Mouse (Mus musculus) induced T-regulatory cell, adult 2 months (primary cell): ENCODE results near the gene Bcr.

Experiments
- DNase-seq: peaks from one replicate; pipeline ENCODE4 v3.0.0-alpha.2; 2012; ENCODE audit warnings: low read depth

Gene Bcr

DNA sequence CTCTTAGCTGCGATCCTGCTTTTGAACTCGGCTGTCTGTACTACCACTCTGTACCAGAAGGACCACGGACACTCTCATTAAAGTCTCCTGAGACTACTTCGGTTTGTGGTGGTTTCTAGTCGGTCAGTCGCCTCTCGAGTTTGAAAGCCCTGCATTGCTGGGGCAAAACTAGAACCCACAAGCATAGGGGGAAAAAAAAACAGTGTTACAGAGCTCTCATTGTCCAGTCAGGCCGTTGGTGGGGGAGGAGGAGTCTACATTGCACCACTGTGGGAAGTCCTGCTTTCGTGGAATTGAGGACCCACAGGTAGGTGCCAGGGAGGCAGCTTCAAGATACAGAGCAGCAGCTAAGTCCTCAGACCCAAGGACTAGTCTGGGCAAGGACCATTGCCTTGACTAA, 124.4 kb downstream of the Bcr start:
- no peak for DNase-seq

DNA sequence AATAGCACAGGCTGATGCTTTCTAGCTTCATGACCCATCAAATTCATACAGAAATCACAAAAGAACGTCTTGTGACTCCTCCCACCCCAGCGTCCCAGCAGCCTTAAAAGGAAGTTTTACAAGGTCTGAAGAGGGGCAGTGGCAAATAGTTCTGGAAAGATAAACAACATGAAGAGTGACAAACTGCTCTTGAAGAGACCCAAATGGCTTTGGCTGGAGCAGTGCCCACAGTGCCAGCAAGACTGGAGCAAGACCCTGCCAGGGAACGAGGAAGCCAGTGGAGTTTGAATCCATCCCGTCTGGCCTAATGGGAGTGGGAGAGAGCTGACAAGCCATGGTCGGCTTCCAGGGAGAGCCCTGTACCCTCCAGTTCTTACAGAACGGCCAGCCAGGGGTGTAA, 126.2 kb downstream of the Bcr start:
- DNase-seq: no peak

DNA sequence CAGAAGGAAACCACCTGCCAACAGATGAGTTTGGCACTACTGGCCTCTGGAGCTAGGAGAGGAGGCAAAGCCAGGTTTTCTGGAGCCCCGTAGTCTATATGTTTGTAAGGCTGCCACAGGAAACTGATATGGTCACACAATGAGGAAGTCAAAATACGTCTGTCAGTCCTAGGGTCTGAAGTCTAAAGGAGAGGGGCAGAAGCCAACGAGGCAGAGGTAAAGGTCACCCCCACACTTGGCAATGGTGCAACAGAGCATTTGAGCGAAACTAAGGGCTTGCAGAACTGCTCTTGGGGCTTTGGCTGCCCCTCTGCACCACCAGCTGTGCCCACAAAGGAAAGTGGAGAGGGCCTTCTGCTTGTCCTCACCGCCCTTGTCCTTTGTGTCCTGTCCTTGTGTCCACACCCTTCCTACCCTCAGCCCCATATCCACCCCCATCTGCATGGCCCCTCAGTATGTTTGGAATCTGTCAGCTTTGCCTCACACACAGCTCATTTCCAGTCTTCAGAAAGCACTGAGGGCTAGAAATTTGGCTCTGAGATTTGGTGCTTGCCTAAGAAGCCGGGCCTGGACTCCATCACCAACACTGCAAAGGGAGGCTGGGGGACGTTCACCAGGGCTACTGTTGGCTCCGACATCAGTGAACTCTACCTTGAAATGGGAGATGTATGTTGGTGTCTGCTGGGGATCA, 127.1 kb downstream of the Bcr start:
- no peak for DNase-seq

DNA sequence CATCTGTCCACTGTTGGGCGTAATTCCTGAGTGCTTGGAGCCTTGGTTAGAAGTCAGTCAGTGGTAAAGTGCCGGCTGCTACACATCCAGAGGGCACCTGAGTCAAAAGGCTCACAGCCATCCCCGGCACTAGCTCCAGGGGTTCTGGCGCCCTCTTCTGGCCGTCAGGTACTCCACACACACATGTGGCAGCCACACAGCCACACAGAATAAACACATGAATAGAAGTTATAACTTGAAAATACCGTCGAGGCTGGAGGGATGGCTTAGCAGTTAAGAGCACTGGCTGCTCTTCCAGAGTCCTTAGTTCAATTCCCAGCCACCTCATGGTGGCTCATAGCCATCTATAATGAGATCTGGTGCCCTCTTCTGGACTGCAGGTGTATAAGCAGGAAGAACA, 131.3 kb downstream of the Bcr start:
- DNase-seq: peak; percentile 59

DNA sequence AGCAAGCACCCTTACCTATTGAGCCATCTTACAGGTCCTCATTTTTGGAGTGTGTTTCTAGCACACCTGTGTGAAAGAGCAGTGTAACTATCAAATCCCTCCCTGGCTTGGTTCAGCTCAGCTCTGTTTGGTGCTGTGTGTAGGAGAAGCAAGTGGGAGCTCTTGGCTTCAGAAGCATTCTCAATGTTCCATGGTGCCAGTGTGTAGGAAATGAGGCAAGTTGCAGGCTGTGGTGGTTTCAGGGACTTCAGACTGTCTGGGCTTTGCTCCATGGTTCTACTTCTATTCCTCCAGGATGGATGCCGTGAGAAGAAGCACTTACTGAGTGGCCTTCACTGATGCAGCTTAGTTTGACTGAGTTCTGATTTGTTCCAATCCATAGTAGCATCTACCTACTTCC, 137.4 kb downstream of the Bcr start:
- no peak for DNase-seq

DNA sequence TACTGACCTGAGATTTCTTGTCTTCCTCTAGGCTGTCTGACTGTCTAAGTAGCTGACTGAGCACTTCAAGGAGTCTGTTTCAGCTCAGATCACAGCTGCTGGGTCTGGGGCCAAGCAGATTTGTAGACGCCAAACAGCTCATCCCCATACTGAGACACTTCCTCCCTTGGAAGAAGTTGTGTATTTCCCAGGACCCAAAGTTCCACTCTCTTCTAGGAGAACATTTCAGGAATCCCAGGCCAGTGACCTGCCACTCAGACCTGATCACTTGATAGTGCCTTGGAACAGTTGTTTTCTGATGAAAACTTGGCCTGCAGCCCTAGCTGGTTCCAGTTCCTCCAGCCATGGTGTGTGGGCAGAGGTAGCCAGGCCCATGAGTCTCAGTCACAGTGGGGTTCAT, 140.3 kb downstream of the Bcr start:
- no peak for DNase-seq

DNA sequence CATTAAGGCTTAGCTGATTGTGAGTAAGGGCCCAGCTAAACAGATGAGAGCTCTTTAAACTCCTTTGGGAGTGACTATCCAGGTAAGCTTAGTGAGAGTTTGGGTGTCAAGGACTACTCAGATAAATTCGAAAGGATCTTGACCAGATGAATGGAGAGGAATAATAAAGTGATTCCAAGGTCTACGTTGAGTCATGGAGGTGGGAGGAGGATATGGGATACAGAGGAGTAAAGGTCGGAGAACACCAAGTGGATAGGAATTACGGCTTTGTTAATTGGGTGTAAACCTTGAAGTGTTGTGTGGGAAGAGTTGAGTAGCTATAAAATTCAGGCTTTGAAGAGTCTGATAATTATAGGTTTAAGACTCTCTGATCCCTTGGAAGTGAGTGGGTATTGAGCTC, 145.8 kb downstream of the Bcr start:
- no peak for DNase-seq

DNA sequence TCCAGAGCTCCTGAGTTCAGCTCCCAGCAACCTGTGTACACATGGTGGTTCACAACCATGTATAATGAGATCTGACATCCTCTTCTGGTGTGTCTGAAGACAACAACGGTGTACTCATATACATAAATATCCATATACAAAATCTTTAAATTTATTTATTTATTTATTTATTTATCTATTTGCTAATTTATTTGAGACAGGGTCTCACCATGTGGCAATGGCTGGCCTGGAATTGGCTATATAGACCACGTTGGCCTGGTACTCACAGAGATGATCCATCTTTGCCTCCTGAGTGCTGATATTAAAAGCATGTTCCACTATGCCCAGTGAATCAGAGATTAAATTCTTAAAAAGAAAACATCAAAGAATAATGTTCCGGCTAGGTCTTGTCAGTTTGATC, 150.4 kb downstream of the Bcr start:
- DNase-seq: no peak

DNA sequence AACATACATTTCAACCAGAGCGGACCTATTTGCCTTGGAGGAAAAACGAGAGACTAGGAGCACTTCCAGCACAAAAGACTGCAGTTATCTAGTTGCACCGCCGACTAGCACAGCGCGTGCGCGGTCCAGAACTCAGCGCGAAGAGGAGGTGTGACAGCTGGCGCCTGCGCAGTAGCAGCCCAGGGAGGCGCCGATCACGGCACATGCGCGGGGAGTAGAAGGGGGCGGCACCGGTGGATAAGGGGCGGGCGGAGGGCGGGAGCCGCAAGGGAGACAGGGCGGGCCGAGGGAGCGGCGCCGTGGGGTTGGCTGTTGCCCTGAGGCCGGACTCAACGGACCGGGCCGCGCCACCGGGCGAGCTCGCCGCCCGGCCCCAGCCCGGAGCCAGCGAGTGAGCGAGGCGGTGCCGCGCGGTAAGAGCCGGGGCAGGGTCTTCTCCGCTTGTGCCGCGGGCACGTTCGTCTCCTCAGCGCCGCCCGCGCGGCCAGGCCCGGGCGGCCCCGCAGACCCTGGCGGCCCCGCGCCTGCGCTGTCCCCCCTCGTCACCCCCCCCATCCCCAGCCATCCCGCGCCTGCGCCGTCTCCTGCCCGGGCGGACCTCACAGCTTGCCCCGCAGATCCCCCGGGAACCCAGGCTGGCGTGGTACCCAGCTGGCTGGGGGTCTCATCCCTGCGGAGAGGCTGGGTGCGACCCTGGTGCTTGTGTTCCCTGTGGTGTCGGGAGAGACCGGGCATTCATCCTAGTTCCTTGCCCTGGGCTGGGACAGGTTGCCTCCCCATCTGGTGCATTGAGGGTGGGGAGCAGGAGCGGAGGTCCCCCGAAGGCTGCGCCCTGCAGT, 151.6 kb downstream of the Bcr start, which contains the start of gene Specc1l:
TSS of gene Specc1l (plus strand) at position 267 of the 839 bp plus-strand sequence.
- DNase-seq: peak; percentile 98

DNA sequence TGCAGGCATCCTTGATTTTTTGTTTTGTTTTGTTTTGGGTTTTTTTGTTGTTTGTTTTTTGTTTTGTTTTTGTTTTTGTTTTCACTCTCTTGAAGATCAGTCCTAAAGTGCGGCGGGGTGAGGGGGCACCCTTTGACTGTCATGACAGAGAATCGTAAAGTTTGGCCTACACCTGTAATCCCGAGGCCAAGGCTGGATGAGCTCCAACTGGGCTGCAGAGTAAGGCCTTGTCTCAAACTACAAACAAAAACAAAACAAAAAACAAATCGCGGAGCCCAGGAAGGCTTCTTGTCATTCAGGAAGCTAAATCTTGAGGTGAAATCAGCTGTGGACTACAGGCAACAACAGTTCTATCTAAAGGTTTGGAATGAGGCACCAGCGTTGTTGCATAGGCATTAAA, 152.6 kb downstream of the Bcr start:
- DNase-seq: peak; percentile 39

DNA sequence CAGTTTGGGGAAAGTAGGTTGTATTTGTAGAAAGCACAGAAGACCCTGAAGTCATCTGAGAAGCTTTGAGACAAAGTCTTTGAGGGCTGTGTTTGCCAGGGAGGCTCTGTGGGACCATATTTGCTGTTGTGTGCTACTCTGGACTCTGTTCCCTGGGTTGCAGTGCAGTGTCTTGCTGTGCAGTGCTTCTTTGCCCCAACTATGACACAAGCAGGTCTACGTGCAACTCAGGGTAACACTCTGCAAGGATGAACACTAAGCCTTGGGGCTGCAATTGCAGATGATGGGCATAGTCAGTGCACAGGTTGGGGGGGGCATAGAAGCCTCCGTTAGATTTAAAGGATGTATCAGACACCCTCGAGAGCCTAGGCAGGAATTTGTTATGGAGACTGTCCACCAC, 160.3 kb downstream of the Bcr start:
- DNase-seq: no peak

DNA sequence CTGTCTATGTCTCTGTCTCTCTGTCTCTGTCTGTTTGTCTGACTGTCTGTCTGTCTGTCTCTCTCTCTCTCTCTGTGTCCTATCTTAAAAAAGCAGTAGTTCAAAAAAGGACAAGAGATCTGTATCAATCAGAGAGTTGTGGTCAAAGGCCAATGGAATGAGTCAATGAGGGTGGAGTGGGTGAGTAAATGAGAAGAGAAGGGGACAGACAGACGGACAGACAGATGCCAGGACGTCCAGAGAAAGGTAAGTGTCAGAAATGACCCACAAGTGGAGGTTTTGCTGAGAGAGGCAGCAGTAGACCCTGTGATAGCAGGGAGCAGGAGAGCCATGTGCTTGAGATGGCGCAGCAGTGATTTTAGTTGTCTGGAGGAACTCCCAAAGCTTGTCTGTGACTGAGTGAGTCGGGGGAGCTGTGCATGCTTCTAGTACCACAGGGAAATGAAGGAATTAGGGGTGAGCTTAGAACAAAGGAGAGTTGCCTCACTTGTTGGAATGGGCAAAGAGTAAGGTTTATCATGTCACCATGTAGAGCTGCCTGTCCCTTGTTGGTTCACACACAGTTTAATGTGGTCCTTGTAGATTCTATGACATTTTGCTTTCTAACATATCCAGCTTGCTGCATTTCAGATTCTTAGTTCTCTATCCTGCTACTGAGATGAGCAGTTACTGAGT, 161.7 kb downstream of the Bcr start:
- no peak for DNase-seq

DNA sequence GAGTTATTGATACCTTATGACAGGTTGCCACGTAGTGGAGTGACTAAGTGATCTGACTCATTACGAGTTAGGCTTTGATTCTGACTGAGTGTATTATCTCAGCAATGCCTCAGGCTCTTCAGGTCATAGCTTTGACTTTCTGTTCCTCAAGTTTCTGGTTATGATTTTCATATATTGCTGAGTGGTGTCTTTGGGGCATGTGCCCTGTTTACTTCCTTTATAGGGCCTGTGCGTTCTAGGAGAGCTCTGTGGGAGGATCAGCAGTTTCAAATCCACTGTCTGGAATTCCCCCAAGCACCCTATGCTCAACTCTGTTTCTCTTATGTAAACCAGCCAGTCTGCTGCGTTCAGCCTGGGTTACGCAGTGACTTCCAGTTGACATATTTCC, 162.2 kb downstream of the Bcr start:
- peak; percentile 89 for DNase-seq

DNA sequence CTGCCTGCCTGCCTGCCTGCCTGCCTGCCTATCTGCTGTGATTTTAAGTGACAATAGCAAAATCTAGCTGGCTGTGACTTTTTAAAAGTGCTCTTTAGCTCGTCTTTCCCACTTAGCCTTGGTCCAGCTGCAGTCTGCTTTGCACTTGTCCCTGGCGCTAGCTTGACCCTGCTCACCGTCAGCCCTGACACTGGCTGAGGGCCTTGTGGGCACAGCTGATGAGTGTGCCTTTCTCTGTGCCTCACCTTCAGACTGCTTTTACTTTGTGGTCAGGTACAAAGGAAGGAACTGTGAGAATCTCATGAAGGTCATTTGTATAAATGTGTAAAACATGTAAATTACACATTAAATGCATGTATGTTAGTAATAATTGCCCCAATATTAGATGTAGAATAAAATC, 163.8 kb downstream of the Bcr start:
- DNase-seq: peak; percentile 44

DNA sequence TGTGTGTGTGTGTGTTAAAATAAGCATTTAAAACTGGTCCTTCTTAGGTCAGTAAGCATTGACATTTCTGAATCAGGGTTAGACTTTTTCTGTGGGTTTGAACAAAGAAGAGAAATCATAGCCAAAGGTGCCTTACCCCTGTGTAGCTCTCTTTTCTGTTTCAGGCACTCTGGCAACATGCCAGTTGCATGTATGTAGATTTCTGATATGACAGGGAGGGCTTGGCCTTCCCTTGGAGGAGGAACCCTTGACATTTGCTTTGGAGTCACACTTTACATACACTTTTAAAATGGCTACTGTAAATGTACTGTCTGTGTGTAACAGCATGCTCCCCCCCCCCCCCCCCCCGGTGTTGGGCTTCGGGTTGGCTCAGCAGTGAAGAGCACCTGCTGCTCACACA, 164.2 kb downstream of the Bcr start:
- DNase-seq: peak; percentile 66

DNA sequence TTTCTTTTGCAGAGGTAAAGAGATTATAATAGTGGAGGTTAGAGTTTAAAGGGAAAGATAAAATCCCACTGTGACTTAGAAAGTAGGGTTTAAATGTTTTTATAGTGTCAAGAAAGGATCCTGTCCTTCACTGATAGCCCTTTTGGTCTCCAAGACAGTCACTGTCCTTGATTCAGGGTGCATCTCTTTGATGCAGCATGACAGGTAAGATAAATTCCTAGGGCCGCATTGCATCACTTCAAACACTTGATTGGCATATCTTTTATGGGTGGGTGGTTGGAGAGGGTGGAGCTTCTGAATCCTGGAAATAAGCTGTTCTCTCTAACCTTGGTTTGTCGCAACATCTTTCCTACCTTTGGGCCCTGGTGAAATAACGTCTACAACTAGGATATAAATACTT, 167.0 kb downstream of the Bcr start:
- DNase-seq: no peak

DNA sequence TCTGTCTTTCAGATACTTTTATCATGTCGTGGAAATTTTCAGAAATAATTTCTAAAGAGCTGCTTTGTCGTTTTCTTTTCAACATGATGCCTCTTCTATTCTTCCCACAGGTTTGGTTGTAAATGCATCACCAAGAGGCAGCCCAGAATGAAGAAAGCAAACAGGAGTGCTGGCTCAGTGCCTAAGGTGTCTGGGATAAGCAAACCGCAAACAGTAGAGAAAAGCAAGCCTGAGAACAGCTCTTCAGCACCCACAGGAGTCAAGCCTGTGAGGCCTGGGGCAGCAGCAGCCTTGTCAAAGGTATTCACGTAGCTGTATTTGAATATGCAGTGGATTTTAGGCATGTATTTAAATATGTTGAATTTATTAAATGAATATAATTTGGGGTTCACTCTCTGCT, 170.2 kb downstream of the Bcr start:
- DNase-seq: no peak

DNA sequence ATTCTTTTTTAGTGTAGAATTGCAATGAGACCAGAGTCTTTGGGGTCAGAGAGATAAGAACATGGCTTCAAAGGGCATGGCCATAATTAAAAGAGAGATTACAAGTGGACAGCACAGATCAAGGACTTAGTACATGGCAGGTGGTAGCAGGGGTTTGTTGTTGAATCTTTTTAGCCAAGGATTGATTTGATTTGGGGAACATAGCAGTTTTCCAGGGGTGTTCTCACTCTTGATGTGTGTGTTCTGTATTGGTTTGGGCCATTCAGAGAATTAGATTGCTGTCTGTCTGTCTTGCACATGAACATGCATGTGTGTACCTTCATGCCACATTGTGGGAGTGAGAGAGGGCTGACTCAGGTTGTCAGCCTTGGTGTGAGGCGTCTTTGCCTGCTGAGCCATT, 171.5 kb downstream of the Bcr start:
- no peak for DNase-seq

DNA sequence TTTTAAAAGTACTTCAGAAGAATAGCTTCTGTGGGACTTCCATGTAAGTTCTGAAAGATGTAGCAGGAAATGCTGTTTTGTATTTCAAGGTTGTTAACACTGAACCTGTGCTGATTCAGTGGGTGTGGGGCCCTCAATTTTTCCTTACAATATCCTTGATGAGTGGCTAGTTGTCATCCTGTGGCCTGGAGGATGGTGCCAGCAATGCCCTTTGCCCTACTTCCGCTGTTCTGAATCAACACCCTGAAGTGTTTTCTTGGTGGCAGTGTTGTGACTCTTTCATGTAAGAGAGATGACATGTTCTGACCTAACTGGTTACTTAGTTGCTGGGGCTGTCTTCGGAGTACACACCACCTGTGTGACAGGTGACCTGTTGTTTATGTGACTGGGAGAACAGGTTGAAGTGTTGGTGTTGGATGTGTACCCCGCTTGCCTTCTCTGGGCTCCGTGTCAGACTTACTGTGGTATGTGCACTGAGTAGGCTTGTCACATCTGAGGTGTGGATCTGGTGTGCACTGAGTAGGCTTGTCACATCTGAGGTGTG, 172.3 kb downstream of the Bcr start:
- DNase-seq: no peak

DNA sequence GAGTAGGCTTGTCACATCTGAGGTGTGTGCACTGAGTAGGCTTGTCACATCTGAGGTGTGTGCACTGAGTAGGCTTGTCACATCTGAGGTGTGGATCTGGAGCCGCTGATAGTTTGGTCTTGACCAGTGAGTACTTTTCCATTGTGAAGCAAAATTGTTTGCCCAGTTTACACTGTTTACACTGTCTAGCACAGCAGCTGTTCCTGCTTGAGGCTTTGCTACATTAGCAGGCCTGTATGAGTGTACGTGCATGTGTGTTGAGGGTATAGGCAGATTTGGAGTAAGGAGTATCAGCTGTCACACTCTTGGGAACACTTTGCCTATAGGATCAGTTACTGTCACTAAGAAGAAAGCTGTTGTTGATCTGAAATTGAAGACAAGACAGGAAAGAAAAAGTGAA, 173.1 kb downstream of the Bcr start:
- DNase-seq: no peak
